Mouse (Mus musculus) ES-E14 (cell line): ENCODE measurements around the gene Nfat5.

Experiments
- MAFK ChIP-seq: IDR thresholded peaks from 2 replicates; pipeline ENCODE4 v1.6.1; 2014; ENCODE audit warnings: mild to moderate bottlenecking, low read depth, low read length, inconsistent platforms; ENCODE audit not compliant: insufficient read depth
- ZC3H11A ChIP-seq: IDR thresholded peaks from 2 replicates; pipeline ENCODE4 v1.6.1; 2012; ENCODE audit warnings: low read depth, mild to moderate bottlenecking, inconsistent platforms, low read length, borderline replicate concordance

- TF ChIP-seq MAFK (no peak), ZC3H11A (no peak)
Measured at GRCm38 (mm10) chr8:107291171-107291601, 2.1 kb upstream of the Nfat5 start.
